Mouse (Mus musculus) adrenal gland (tissue): ENCODE results near the gene Gprc5a.

Experiments
- intact Hi-C: fragments of 180-260 bp; cut with DNase I; formaldehyde crosslinking; loops from one replicate; pipeline ENCODE4 v1.15.1; 2025

Gene Gprc5a

DNA sequence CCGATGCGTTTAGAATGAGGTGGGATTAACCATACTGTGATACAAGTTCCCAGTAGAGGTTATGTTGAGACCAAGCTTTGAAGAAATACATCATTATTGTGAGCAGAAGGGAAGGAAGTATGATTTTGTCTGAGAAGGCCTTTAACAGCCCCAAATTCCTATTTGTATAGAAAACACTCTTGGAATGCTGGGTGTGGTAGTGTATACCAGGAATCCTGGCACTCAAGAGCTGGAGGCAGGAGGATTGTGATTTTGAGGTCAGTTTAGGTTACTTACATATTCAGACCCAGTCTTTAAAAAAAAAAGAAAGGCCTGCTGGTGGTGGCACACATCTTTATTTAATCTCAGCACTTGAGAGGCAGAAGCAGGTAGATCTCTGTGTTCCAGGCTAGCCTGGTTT lies 4.9 kb downstream of the Gprc5a start:
- intact Hi-C loops, result no loop called here

DNA sequence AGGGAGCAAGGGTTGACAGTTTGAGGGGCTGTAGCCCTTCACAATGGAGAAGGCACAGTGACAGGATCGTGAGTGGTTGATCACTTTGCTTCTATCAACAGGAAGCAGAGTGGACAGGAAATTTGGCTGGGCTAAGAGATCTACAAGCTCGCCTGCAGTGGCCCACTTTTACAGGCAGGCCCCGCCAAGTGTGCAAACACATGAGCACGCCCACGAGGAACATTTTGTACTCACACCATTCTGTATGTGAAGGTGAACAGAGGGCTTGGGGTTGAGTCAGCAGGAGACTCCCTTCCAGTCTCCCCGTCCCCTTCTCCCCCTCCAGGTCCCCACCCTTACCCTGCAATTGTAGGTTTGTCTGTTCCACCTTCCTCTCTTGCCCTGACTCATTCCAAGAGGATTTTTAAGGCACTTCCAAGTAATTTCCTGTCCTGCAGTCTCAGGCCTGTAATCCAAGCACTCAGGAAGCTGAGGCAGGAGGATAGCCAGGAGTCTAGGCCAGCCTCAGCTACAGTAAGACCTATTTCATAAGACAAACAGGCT lies 9.0 kb downstream of the Gprc5a start:
- intact Hi-C loops, result no loop called here

DNA sequence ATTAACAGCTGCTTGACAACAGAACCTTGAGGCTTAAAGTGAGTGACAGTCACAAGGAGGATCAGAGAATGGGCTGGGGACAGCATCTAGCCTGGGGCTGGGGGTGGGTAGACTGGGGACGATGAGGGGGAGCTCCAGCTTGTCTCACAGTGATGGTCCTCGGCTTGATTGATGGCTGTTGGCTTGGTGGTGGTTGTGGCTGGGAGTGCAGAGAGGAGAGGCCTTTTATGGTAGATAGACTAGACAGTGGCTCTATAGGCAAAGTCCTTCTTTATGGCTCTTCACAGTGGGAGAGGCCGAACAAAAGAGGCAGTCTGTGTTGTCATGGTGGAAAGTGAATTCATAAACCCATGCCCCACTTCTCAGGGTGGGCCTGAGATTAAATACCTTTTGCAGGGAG lies 10.8 kb downstream of the Gprc5a start:
- intact Hi-C loops, result no loop called here

DNA sequence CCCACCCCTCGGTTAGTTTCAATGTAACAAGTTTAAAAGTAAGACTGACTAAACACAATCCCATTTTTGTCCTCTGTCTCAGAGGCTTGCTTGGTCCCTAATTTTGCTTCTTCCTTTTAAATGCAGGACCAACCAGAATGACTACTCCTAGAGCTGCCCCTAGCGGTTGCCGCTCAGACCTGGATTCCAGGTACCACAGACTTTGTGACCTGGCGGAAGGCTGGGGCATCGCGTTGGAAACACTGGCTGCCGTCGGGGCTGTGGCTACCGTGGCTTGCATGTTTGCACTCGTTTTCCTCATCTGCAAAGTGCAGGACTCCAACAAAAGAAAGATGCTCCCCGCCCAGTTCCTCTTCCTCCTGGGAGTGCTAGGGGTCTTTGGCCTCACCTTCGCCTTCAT lies 13.0 kb downstream of the Gprc5a start:
- intact Hi-C loops, result no loop called here

DNA sequence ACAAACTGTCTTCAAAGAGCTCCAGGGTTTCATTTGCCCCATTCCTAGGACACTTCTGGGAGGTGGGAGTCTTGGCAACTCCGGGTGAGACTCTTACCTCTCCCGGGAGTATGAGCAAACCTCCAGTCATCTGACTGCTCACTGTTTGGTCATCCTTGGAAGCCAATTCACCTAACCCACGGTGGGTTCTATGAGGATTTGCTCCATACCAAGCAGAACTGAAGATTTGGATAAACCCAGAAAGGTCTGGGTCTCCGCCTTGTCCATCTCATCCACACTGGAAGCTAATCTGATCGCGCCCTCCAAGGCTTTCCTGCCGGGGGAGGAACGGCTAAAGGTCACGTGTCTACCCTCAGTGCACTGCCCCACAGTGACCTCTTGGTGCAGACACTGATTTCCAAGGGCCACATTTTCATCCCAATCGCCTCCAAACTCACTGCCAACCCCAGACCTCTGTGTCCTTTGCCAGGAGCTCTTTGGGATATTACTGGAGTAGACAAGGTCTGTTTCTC lies 18.6 kb downstream of the Gprc5a start:
- intact Hi-C loops, result loop anchor here (10.0 kb wide), 1 partner anchor 291 kb away; no protein-coding TSS in a partner anchor

DNA sequence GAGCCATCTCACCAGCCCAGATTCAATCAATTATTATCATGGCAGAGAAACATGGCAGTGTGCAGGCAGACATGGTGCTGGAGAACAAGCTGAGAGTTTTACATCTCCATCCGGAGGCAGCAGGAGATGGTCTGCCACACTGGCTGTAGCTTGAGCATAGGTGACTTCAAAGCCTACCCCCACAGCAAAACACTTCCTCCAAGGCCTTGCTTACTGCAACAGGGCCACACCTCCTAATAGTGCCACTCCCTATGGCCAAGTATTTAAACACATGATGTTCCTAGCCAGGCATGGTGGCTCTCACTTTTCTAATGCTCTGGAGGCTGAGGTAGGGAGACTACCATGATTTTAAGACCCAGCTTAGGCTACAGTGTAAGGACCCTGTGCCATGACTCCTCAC lies 20.3 kb downstream of the Gprc5a start:
- intact Hi-C loops, result loop anchor here (5.0 to 10.0 kb wide), 2 partner anchors 58 to 289 kb away; no protein-coding TSS in a partner anchor

DNA sequence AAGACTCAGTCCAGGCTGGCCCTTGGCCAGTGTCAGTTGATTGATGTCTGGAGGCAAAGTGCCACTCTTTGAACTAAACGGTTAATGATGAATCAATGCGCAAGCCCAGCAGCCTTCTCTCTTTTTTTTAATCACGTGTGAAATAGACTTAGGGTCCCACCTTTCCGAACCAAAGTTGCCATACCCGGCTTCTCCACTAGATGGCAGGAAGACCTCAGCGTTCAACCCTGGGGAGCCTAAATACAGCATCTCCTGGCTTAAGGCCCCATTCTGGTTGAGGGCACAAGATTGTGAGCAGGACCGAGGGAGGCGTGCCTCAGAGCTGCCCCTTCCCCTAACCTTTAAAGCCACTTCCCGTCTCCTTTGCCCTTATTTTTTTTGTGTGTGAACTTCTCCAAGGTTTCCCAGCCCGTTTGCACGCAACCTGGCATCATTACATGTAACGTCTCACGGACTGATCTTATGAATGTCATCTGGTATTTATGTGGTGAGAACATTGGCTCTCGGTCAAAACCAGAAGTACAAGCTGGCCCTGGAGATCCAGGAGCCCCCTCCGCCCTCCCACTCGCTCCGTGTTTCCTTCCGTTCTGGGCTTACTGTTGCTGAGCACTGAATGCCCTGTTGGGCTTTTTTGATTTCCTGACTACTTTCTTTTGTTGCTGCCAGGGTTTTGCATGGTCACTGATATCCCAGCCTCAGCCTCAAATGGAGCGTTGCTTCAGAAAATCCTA lies 22.4 kb downstream of the Gprc5a start:
- intact Hi-C loops, result loop anchor here (1.0 to 10.0 kb wide), 4 partner anchors 56 to 313 kb away; no protein-coding TSS in a partner anchor

DNA sequence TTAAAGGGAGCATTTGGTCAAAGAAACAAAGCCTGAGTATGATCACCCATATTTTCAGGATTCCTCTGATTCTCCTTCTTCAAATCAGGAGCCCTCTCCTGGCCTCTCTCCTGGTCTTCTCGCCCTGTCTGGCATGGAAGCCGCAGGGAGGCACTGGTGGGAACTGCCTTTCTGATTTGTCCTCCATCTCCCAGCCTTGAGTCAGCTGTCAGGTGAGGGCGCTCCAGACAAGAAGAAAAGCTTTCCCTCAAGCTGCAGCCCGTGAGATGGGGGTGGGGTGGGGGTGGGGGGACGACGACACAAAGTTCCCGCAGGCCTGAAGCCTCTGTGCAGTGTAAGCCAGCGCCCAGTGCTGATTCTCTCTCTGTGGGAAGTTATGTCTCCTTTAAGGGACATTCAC lies 24.3 kb downstream of the Gprc5a start:
- intact Hi-C loops, result loop anchor here (2.0 to 10.0 kb wide), 3 partner anchors 62 to 311 kb away; no protein-coding TSS in a partner anchor

DNA sequence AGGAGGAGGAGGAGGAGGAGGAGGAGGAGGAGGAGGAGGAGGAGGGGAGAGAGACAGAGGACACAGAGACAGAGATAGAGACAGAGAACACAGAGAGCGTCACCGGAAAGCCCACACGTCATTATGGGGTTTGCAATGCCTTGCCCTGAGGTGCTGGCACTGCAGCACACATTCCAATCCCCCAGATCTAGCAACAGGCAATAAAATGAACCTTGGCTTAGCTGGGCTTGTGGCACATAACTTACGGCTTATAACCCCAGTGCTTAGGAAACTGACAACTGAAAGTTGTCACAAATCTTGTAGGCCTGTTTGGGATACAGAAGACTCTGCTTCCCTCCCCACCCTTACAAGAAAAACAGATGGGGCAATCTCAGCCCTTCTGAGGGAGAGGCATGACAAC lies 25.2 kb downstream of the Gprc5a start:
- intact Hi-C loops, result no loop called here

DNA sequence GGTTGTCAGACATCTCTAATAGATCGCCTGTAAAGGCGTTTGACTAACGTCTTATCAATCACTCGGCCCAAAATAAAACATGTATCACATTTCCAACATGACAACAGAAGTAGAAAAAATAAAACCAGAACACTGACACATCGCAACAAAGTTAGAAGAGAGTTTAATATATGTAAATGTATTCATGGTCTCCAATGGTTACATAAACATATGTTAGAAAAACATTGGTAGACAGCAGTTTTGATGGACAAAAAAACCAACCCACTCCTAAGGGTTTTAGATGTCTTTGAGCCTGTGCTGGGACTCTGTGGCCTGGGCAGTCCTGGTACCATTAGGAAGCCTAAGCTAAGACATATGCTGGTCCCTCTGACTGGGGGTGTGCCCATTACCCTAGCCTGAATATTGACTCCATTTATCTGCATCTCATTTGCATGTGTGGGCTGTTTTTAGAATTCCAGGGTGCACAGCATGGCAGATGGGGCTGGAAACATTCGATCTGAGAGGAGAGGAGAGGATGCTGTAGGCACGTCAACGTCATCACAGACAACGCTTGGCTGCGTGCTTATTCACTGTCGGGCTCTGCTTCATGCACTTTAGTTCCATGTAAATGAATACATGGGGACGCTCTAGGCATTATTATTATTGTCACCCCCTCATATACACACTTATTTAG lies 27.5 kb downstream of the Gprc5a start:
- intact Hi-C loops, result no loop called here

DNA sequence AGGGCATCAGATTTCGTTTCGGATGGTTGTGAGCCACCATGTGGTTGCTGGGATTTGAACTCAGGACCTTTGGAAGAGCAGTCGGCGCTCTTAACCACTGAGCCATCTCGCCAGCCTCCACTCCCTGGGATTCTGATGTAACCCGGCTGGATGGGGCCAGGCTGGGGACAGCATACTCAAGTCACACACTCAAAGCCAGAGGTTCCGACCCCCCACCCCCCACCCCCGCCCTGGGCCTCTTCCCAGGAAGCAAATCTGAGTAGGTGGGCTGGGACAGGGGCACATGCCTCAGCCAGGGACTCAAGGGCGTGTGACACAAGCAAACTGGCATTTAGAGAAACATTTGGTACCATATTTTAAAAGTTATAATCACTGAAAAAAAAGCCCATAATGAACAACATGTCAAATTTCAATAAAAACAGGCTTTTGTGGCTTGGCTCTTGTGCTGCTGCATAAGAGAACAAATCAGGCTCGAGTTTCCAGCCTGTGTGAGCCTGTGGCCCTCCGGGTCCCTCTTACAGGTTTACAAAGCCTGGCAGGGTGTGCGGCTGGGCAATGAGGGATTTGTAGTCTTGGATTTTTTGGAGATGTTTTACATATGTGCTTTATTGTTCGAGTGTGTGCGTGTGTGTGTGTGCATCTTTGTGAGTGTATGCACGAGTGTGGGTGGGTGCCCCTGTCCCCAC lies 35.5 kb downstream of the Gprc5a start:
- intact Hi-C loops, result no loop called here

DNA sequence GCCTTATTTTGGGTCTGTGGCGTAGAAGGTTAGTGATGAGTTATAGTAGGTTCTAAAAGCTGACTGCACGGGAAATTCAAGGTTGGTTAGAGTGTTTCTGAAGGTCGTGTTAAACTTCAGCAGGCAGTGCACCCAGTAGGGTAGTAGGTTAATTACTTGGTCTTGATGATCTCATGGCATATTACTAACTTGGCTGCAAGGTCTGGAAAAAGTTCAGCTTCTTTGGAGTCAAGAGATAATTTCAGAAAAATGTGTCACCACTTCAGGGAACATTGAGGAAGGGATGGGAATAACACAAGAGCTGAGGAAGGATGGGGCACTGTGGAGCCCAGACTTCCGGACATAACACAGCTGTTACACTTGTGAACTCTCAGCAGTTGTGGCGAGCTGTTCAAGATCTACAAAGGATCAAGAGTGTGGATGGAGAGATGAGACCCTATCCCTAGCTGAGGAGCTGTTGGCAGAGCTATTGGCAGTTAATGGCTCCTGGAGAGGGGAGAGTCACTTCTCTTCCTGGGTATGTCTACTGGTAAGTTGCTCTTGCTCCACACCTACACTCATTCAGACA lies 37.4 kb downstream of the Gprc5a start:
- intact Hi-C loops, result no loop called here

DNA sequence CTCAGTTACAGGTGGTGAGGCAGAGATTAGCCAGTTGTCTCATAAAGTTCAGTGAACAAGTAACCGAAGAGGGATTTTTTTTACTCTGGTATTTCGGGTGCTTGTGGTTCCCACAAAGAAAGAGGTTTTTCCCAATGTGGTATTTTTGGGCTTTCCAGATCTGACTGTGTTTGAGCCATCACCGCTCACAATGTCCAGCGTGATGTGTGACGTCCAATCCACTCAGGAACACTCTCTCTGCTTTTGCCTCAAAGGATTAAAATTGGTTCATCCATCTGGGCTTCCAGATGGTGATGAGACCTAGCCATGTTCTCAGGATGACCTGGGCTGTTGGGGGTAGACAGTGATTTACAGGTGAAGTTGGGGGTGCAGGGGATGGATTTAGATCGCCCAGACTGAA lies 41.6 kb downstream of the Gprc5a start:
- intact Hi-C loops, result loop anchor here (5.0 kb wide), 1 partner anchor 35 kb away; no protein-coding TSS in a partner anchor

DNA sequence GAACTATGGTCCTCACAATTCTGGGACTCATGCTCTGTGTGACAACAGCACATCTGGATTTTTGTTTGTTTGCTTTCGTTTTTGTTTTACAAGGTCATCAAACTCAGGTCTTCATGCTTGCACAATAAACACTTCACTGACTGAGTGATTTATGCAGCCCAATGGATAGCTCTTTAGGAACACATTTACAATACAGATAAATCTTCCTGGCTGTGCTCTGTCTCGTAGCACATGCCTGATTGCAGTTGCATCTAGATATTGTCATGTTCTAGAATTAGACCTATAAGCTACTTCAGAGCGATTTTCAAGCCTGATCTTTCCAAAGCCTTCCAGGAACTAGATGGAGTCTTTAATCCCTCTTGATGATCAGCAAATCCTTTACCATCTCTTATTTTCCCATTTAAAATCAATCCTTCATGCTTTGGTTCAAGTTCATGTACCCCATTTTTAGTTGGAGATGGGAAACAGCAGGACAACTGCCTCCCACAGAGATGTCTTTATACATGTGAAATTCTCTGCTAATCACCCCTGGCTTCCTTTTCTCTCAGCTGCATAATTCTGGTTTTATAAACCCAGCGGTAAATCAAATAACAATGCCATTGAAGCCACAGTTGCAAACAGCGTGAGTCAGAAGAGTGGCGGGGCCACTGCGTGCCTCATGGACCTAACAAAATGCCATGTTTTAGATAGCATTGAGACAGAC lies 47.1 kb downstream of the Gprc5a start:
- intact Hi-C loops, result no loop called here

DNA sequence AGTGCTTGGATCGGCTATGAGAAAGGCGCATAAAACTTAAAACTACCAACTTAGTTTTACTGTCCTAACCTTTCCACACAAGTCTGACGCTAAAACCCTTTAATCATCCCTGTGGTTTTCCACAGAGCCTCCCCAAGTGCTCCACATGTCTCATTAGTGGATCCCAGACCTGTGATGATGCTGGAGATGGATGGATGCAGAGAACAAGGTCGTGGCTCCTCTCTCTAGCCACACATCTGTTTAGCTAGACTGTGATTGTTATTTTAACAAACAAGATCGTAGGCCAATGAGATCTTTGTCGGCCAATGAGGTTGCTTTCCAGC lies 47.6 kb downstream of the Gprc5a start:
- intact Hi-C loops, result no loop called here

DNA sequence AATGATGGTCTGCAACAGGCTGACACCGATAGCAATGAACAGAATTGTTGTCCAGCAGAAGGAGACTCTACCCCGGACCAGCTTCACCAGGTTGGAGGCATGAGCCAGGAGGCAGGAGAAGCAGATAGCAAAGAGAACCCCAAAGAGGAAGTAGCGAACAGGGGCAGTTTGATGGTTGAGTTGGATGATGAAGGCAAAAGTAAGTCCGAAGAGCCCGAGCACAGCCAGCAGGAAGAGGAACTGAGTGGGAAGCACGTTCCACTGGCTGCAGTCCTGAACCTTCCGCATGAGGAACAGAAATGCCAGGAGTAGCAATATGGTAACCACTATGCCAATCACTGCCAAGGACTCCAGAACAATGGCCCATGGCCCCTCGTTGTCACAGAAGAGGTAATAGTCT lies 51.0 kb downstream of the Gprc5a start:
- intact Hi-C loops, result no loop called here

DNA sequence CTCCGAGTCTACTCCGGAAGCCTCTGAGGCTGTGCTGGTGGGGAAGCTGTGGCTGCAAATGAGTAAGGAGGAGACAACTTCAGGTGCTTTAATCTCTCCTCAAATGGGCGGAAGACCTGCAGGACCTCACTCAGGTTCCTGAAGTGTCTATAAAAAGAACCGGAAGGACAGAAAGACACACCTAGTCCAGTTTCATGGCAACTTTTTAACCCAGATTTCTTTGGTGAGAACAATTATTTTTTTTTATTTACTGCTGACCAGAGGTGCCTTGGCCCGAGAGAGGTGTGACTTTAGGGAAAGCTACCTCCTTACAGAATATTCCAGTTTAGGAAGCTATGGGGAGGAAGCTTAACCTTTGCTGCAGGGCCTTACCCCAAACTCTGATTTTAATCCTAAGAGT lies 52.7 kb downstream of the Gprc5a start, which contains the start of gene Gprc5d:
TSS of gene Gprc5d (minus strand) at position 101 of the 400 bp plus-strand sequence.
- intact Hi-C loops, result no loop called here

DNA sequence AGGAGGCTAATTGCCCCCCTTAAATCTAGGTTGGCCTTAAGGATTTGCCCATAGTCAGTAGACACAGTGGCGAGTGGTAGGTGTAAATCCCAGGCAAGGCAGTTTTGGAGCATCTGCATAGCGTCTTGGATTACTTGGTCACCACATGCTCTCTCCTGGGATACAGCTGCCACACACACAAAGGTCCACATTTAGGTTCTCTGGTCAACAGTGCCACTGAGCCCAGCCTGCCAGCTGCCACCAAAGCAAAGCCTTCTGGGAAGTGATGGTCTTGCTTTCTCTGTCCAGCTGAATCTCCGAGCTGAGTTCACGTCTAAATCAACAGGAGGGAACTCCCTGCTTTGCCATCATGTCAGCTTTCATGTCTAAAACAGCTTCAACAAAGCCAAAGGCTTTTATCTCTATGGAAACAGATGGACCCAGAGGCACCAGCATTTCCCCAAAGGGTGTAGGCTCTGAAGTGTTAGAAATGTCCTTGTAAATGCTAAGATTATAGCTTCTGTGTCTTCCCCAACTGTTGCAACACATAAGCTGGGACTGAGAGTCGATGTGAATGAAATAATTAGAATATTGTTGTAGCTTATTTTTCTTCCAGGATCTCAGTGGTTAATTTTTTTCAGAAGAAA lies 59.4 kb downstream of the Gprc5a start:
- intact Hi-C loops, result no loop called here

DNA sequence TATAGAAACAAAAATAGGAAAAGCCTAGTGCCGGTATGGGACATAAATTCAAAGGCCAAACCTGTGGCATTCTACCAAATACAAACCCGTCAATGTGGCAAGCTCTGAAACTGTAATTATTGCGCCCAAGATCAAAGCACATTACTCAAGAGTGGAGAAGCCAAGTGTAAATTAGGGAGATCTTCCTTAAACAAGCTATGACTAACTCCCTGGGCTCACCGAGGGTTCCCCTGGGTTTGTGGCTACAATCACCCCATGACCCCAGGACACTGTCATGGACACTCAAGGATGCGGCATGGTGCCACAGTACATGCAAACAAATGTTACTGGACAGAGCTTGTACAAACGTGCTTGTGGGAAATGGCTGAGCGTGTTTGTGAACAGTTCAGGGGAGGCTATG lies 67.6 kb downstream of the Gprc5a start:
- intact Hi-C loops, result no loop called here

DNA sequence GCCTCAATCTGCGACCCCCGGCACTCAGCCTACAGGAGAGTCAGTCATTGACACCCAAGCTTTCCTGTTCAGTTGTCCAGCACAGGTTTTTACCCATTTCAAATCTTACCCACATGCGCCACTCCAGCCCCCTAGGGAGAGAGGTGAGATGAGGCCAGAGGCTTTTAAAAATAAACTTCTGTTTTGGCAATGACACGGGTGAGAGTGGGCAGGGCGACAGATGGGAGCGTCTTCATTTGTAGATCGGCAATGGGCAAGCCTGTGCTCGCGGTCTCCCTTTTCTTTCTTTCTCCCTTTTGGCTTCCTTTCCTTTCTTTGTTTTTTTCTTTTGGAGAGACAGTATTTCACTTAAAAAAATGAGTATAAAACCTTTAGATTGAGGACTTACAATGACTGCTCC lies 68.0 kb downstream of the Gprc5a start:
- intact Hi-C loops, result no loop called here
